Mouse (Mus musculus) kidney, adult 11 months (tissue): ENCODE results near the gene Usp3.

Experiments
- DNase-seq: peaks from one replicate; pipeline ENCODE4 v3.0.0; 2022

The Usp3 gene

DNA sequence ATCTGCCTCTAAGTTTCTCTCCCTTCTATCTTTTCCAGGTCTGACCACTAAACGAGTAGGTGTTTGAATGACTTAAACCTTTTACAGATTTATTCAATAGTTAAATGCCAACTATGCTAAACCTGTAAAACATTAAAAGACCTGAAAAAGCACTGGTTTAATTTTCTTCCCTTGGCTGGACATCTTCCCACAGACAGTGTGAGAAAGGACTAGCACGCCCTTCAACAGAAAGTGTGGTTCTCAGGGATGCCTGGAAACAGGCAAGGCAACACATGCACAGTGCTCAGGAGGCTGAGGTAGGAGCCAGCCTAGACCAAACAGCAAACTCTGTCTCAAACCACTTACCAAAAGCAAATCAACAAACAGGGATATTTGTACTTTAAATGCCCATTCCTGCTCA is 31.4 kb downstream of the Usp3 start:
- DNase-seq, result peak; percentile 50

DNA sequence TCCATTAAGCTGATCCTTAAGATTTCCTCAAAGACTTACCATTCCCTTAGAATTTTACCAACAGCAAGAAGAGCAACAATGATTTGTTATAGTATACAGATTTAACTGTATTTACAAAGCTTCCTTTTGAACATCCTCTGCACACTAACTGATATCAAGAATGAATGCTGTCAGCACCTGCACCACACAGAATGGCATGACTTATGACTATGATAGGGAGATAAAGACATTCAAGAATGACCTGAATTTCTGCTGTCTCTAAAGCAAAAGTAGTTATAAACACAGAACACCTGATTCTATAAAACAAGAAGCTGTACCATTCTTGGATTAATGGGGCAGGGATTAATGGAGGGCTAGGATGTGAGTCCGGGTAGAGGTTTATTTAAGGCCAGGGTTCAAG is 32.2 kb downstream of the Usp3 start:
- DNase-seq, result no peak

DNA sequence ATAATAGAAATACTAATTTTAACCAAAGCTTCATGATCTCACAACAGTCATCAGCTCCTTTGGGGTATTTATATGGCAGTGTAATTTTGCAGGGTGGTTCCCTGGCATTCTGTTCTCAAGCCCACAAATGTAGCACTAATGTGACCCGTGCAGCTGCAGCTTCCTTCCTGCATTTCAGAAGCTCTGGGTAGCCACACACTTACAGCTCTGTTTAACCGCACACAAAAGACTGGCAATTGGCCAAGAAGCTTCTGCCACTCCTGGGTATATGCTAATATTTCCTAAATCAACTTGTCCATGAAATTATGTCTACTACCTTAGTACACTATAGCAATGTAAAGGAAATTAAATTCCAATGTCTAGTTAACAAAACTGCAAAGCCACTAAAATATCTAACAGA is 32.6 kb downstream of the Usp3 start:
- DNase-seq, result no peak

DNA sequence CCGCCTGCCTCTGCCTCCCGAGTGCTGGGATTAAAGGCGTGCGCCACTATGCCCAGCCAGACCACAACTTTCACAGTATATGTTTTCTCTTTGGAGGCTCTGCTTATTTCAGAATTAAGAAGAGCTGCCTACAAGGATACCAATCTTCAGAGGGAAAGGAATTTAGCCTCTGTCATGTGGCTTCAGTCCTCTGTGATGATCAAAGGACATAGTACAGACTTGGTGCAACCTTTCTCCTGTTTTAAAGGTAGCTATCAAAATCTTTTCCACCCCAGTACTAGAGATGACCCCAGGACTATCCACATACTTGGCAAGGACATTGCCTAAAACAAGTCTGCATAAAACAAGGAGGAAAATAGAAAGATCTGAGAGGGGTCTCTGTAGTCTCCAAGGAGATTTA is 34.0 kb downstream of the Usp3 start:
- DNase-seq, result peak; percentile 44

DNA sequence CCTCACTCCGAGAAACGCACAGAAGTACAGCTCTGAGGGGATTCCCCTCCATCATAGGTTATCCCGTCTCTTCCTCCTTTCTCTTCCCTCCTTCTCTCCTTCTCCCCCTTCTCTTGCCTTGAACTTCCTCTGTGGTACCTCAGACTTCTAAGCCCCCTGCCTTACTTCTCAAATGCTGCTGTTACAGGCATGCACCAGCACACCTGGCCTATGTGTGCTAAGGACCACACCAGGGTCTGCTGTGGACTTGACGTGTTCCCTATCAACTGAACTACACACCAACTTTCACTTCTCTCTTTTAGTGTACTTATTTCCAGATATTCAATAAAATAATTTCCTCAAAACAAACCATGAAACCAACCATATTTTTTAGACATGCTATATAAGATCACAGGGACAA is 50.2 kb downstream of the Usp3 start:
- DNase-seq, result no peak

DNA sequence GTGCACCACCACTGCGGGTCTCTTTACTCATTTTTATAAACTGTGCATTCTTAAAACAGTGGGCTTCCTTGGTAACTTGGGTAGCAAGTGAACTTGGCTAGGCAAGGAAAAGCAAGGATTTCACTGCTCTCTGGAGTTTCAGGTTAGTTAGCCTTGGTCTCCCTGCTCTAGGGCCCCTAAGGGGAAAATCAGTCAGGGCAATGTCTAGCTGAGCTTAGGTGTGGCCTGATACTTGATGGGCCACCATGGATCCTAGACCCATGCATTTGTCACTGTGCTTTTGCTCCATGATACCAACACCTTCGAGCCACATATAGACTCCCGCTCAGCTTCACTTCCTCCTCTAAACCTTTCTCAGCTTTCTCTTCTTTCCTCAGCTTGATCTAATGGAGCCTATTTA is 71.3 kb downstream of the Usp3 start:
- no peak for DNase-seq

- DNase-seq, result no peak
Observed at GRCm38 (mm10) chr9:66520299-66520698, 72.6 kb downstream of the Usp3 start.

- DNase-seq, result no peak
Observed at GRCm38 (mm10) chr9:66518901-66519300, 74.0 kb downstream of the Usp3 start.

- DNase-seq, result no peak
Observed at GRCm38 (mm10) chr9:66518251-66518650, 74.7 kb downstream of the Usp3 start.

DNA sequence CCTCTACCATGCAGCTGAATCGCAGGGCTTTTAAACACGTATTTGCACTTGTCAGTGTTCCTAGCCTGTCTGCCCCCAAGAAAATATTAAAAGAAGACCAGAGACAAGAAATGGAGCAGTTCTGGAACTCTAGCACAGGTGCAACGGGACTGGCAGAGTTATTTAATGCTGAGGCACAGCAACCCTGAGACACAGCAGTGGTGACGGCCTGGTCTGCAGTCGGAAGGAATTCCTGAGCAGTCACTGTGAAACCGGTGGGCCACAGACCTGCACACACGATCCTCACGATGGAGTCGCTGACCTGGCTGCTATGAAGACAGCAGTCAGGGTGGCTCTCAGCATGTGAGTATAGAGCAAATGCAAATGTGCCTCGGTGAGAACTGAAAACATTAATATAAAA is 75.2 kb downstream of the Usp3 start:
- no peak for DNase-seq

DNA sequence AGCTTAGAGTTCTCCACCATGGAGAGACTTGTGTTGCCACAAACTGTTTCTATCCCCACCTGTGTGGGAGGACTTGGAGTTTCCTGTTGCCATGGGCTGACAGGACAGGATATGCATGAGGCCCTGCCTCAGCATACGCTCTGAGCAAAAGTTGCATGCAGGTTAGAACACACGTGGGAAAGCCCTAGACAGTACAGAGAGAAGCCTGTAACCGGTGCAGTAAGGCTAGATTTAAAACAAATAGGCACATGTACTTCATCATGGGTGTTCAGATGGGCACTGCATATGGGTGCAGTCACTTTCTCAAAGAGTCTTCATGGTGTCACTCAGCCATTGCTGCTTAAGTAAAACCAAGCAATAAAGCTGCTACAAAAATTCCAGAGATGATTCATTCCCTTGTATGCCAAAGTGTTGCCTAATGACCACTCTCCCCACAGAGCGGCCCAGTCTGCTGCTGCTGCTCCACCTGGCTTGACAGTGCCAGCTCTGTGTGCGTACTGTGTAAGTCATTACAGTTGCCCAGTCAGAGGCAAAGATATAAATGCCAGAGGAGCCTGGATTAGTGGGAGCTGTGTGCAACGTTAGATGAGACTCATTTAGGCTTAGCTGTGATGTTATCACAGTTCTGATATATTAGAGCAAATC is 76.5 kb downstream of the Usp3 start:
- no peak for DNase-seq

- no peak for DNase-seq
Observed at GRCm38 (mm10) chr9:66515680-66516210, 77.2 kb downstream of the Usp3 start.

- DNase-seq, result no peak
Observed at GRCm38 (mm10) chr9:66515115-66515514, 77.8 kb downstream of the Usp3 start.

- peak; percentile 80 for DNase-seq
Observed at GRCm38 (mm10) chr9:66514256-66514770, 78.6 kb downstream of the Usp3 start, which contains the start of gene Fbxl22. Fbxl22 (minus strand) TSS chr9:66514593.

GRCm38 (mm10) chr9:66513661-66514255 is 79.2 kb downstream of the Usp3 start:
- DNase-seq, result no peak

DNA sequence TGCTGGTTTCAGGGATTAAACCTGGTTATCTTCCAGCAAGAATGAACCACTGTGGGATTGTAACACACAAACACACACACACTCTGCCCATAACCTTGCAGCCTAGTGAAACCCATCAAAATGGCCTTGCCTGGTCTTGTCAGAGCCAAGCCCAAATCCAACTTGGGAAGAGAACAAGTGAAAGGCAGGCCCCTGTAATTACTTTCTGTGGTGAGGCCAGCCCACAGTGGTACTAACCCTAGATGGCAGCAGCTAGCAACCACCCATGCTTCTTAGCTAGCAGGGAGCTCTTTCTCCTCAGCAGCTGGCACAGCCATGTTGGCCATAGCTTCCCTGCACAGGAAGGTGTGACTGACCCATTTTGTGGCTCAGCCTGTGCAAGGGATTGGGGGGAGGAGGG is 79.8 kb downstream of the Usp3 start:
- DNase-seq, result peak; percentile 28

DNA sequence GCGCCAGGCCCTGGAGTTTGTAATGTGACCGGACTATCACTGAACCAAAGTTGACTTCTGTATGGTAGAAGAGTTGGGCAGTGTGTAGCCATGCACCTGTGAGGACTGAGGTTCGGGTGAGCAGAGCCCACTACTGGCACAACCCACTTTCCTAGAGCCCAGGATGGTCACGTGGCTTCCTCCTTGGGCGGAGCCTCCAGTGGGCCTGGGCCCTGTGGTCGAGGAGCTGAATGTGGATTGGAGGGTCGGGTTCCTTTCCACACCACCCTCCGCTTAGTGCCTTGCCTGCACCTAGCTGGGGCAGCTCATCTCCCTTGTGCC is 80.6 kb downstream of the Usp3 start:
- peak; percentile 91 for DNase-seq

GRCm38 (mm10) chr9:66511580-66512350 is 81.2 kb downstream of the Usp3 start:
- peak; percentile 95 for DNase-seq

GRCm38 (mm10) chr9:66510944-66511343 is 82.0 kb downstream of the Usp3 start:
- peak; percentile 27 for DNase-seq

GRCm38 (mm10) chr9:66510351-66510841 is 82.5 kb downstream of the Usp3 start:
- no peak for DNase-seq

DNA sequence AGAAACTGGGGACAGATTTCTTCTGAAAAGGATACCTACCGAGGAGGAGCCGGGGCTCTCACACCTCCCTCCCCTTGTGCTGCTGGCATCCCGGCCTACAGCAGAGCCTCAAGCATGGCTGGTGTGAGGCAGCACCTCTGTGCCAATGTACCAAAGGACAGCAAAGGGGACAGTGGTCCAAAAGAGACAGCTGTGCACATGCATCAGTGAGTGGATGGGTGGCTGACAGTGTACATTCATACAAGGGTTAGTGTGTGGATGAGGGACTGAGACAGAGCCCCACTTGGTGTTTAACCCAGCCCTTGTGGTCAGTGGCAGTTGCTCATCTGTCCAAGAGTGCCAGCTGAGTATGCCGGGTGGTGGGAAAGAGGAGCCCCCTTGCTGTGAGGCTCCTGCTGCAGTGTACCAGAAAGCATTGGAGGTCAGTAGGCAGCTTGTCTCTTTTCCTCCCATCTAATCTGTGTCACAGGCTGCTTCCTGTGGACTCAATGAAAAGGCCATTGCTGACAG is 84.0 kb downstream of the Usp3 start:
- DNase-seq, result no peak

DNA sequence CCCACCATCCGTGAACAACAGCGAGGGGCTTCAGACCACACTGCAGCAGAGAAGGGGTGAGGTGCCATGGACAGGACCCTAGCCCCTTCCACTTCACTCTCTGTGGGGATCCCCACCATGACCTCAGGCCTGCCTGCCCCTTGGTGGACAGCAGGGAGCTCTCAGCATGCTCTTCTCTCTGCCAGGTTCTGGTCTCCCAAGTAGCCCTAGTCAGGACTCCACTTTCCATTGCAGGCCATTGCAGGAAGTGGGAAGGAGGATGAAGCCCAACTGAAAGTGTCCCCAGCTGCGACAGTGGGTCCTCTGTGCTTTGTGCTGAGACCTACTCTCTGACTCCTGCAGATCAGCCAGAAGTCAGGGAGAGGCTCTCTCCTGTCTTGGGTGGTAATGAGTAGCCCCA is 85.3 kb downstream of the Usp3 start:
- DNase-seq, result no peak

- DNase-seq, result no peak
Observed at GRCm38 (mm10) chr9:66506424-66506823, 86.5 kb downstream of the Usp3 start.
